Mouse (Mus musculus): Measurements from ENCODE around the gene Nav2.

DNA sequence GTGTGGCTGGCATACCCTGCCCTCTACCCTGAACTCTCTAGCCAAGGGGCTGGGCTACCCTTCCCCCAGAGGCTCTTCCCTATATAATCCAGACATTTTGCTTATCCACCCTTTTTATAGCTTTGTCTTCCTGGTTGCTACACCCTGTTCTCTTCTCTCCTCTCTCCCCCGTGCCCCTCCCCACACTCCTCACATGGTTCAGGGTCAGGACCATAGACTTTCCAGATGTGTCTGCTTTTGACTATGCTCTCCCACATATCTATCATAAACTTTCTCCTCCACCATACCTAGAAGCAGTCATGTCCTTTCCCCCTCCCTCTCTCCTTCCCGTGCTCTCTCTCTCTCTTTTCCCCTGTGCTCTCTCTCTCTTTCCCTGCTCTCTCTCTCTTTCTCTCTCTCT is 595.4 kb downstream of the Nav2 start:
- TF ChIP-seq CTCF (conservative IDR thresholded peaks at IDR 0.05; ENCODE audit: low read length), result no peak
- no peak for TF ChIP-seq NANOG (IDR thresholded peaks at IDR 0.05; ENCODE audit: borderline replicate concordance, low read length)

Measured in E14TG2a.4 (cell line).